Mouse (Mus musculus): ENCODE measurements at regions not wholly inside any gene's neighbourhood (a gene's known extent, or its start where the extent isn't known, plus 50 kb on each side); places are given as distances from the start of the nearest gene placed in this dataset.

- TF ChIP-seq CTCF (IDR thresholded peaks at IDR 0.05; ENCODE audit: borderline replicate concordance, insufficient read depth, low read depth, low read length): no peak
- no peak for TF ChIP-seq POLR2A (IDR thresholded peaks at IDR 0.05; ENCODE audit: borderline replicate concordance, insufficient read depth, low read length)
Measured at GRCm38 (mm10) chr1:57201274-57201673, 176.1 kb upstream of the 1700066M21Rik start.
